Mouse (Mus musculus) erythroblast, adult 5-6 weeks (primary cell): ENCODE data around the gene Gm10160. TPM values are rescaled to one million over a fixed set of nuclear protein-coding genes. Genes with fewer than 3 reads are reported as not detected.
"Not testable (repeated sequence)": the region's sequence is repeated elsewhere in the genome, so short reads cannot be mapped to it uniquely, and the experiment has no call there.

Experiments used
- ATAC-seq: replicated peaks from 2 replicates; pipeline ENCODE4 v1.8.0; 2016; ENCODE audit warnings: moderate number of reproducible peaks, mild to moderate bottlenecking, moderate TSS enrichment, inconsistent platforms; ENCODE audit not compliant: poor library complexity, low FRiP score, severe bottlenecking
- total RNA-seq, 2 experiments: library from RNA; stranded (forward) in 1 of 2; stranded (reverse) in 1 of 2; fragments of 150-400 nt in 1 of 2; fragments of 200-764, 138-1000 nt in 1 of 2; gene quantifications; 2 replicates each; pipeline versions ENCODE4 v1.2.3 to v1.2.4; 2015 to 2017; ENCODE audit warnings: low replicate concordance in 2 of 2

Gm10160 gene
- total RNA-seq, 2 experiments from 2014 or later, result not detected

DNA sequence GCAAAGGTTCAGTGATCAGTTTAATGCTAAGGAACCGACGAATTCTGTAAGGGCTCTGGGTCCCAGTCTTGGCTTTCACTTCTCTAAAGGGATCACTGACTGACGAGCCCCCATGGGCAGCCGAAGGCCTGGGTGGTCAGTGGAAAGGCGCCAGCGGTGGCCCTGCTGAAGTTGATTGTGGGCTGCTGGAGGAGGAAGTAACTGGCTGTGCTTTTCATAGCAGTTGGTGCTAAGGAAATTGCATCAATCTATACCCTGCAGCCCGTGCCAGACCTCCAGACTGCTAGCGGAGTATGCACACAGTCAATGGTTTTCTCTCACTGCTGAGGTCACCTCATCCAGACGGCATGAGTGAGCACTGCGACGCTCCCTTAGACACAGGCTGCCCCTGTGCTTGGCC lies 4.5 kb upstream of the Gm10160 start:
- ATAC-seq, result no peak

GRCm38 (mm10) chr7:81858968-81859721 lies 3.6 kb upstream of the Gm10160 start, which contains the start of gene Tm6sf1:
Gene Tm6sf1, plus strand, starts transcription at chr7:81859001.
- ATAC-seq, result no peak

GRCm38 (mm10) chr7:81858236-81858635 lies 2.6 kb upstream of the Gm10160 start:
- no peak for ATAC-seq

GRCm38 (mm10) chr7:81856221-81856620 lies 627 bp upstream of the Gm10160 start:
- no peak for ATAC-seq

- no peak for ATAC-seq
Observed at GRCm38 (mm10) chr7:81854568-81855307, 856 bp downstream of the Gm10160 start.

DNA sequence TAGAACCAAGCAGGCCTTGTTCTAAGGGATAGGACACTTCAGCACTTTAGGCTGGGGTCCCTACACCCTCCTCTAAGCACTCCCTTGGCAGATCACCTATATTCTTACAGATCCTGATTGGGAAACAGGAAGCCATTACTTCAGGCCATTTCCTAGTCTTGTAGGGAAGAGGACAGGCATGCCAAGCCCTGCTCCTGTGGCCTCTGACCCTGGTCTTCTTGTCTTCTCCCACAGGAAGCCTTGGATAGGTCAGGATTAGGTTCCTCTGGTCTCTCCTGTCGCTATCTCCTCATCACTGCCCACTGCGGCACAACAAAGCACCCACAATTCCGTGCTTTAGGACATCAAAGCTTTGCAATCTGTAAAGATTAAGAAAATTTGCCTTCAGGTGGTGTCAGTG lies 3.9 kb downstream of the Gm10160 start:
- no peak for ATAC-seq

GRCm38 (mm10) chr7:81850171-81850570 lies 5.4 kb downstream of the Gm10160 start:
- no peak for ATAC-seq

DNA sequence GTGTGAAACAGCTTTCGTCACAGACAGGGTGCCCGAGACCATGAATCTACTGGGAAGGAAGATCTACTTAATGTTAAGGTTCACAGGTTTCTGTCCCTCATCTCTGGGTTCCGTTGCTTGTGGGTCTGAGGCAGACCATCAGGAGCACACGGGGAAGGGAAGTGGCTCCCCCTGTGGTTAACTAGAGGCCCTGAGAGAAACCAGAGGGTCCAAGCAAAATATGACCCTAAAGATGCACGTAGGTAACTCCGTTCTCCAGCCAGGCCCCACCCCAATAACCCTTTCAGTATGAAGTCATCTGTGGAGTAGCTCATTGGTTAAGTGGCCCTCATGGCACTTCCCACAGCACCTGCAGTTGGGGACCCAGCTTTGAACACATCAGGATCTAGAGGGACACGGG lies 6.0 kb downstream of the Gm10160 start:
- no peak for ATAC-seq

DNA sequence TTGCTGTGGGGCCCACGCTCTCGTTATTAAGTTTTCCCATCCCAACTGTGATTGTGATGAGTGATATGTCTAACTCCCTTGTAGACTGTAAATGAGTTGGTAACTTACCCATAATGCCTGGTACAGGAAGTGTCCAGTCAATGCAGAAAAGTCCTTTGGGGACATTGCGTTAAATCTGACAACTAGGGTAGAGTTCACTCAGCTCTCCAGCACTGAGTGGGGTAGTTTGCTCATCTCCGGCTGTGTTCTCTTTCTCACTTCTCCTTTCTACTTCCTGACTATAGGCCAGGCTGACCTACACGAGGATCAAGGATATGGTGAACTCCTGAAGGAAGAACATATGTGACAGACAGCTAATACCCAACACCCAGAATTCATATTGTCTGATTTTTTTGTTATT lies 6.4 kb downstream of the Gm10160 start:
- ATAC-seq, result no peak

DNA sequence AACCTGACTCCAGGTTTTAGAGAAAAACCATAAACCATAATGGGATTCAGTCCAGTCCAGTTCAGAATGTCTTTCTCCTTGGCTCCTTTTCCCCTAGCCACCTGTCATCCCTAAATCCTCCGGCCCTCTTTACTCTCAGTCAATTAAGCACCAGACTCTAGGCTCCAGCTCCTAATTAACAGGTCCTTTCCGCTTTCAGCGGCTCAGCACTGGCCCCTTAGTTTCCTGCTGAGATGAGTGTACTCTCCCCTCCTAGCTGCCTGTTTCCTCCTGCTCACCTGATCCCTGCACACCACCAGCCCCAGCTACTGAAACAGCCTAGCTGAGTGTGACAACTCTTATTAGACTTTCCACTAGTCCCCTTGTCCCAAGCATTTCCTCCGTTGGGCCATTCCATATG lies 7.8 kb downstream of the Gm10160 start:
- no peak for ATAC-seq

- no peak for ATAC-seq
Observed at GRCm38 (mm10) chr7:81847010-81847409, 8.6 kb downstream of the Gm10160 start.

GRCm38 (mm10) chr7:81846008-81846407 lies 9.6 kb downstream of the Gm10160 start:
- no peak for ATAC-seq

DNA sequence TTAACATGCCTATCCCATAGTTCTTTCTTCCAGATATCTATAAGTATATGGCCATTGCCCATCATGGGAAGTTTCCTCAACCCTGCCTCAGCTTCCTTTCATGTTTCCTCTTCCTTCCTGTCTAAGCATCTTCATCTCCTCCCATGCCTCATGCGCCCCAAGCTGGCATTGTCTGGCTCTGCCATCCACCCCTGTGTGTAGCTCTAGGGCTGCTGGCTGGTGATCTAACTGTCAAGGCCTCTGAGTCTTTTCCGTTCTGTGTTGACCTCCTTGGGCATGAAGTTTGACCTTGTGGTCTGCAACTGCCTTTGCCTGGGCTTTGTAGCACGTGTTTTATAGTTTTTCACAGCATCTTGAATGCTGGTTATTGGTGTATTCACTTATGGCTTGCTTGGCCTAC lies 10.3 kb downstream of the Gm10160 start:
- no peak for ATAC-seq

GRCm38 (mm10) chr7:81844801-81845200 lies 10.8 kb downstream of the Gm10160 start:
- ATAC-seq, result no peak

DNA sequence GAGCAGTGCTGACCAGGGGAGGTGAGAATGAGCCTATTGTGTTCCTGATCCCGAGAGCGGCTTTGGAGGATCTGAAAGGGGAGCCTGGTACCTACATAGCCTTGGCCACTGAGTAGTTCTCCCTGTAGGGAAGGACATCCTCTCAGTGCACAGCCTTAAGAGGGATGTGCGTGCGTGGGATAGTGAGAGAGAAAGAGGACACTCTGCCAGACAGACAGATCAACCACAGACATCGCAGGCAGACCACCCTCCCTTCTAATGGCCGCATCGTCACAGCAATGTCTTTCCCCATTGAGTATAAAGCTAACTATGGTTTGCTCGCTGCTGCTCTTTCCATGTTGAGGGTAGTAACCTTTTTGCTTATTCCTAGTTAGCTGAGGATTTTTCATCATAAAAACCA lies 11.7 kb downstream of the Gm10160 start:
- ATAC-seq, result no peak

DNA sequence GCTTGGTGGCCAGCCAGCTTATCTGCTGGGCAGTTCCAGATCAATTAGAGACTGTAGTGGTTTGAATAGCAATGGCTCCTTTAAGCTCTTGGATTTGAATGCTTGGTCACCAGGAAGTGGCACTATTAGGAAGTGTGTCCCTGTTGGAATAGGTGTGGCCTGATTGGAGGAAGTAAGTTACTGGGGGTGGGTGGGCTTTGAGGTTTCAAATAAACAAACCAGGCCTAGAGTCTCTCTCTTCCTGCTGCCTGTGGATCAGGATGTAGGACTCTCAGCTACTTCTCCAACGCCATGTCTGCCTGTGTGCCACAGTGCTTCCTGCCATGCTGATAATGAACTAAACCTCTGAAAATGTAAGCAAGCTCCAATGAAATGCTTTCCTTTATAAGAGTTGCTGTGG lies 12.6 kb downstream of the Gm10160 start:
- no peak for ATAC-seq

DNA sequence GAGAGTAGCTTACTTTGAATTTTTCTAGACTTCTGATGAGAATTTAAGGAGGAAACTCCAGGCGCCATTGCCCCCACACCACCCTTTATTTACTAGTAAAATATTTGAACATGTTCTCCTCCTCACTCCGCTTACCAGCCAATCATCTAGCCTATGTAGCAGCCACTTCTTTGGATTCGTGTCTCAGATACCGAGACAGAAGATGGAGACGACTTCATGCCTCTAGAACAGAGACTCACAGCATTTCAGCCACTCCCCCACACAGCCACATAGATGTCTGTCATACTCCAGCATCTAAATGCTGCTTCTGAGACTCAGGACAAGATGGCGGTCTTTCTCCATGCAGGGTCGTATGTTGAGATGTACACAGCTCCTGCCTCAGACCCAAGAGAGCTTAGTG lies 13.5 kb downstream of the Gm10160 start:
- ATAC-seq, result no peak

DNA sequence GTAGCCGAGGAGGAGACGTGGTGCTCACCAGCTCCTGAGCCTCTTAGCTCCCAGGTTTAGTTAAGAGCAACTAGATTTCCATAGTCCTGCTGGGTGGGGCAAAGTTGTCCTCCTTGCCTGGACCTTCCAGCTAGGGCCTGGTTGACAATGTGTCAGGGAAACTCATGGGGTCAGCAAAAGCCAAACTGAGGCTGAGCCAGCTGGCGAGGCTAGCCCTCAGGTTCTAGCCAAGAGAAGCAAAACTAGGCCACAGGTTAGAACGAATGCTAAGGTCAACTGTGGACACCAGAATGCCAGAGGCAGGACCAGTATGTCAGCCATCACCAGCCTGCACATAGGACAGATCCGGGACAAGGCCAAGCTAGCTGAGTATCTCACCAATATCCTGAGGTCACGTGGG lies 14.2 kb downstream of the Gm10160 start:
- no peak for ATAC-seq

GRCm38 (mm10) chr7:81840661-81841181 lies 14.9 kb downstream of the Gm10160 start:
- no peak for ATAC-seq

GRCm38 (mm10) chr7:81839746-81840145 lies 15.8 kb downstream of the Gm10160 start:
- no peak for ATAC-seq

DNA sequence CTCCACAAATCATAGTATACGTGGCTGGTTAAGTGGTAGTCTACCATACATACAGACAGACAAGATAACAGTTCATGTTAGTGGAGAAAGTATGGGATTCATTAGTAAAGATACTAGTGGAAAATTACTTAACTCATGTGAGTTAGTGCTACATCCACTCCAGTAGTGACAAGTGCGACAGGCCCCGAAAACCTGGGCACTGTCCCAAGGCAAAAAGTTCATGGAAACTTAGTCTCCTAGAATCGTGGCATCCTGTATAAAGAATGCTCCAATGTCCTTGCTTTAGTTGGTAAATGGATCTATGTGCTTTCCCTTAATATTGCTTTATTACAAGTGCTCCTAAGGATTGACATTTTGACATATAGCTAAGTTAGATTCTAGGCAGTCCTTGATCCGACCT lies 17.8 kb downstream of the Gm10160 start:
- ATAC-seq, result not testable (repeated sequence)
